Mouse (Mus musculus) C2C12 (cell line): Measurements from ENCODE around the gene Slc19a1. TPM values are rescaled to one million over a fixed set of nuclear protein-coding genes. Genes with fewer than 3 reads are reported as not detected.

ENCODE experiments used
- H3K27me3 ChIP-seq: one replicate; pipeline ENCODE4 v1.6.1; 2011; ENCODE audit not compliant: control insufficient read depth, insufficient read depth, insufficient read length
- H3K36me3 ChIP-seq: one replicate; pipeline ENCODE4 v1.6.1; 2011; ENCODE audit not compliant: control insufficient read depth, insufficient read depth
- H3K4me3 ChIP-seq: one replicate; pipeline ENCODE4 v1.5.1; 2011; ENCODE audit warnings: mild to moderate bottlenecking, control low read depth; ENCODE audit not compliant: poor library complexity, insufficient read depth, severe bottlenecking
- H3K79me2 ChIP-seq: one replicate; pipeline ENCODE4 v1.6.1; 2011; ENCODE audit not compliant: control insufficient read depth, insufficient read depth
- H3K79me3 ChIP-seq: one replicate; pipeline ENCODE4 v1.6.1; 2011; ENCODE audit warnings: low read depth, control low read depth
- H3ac ChIP-seq: one replicate; pipeline ENCODE3; 2011; ENCODE audit warnings: low read depth; ENCODE audit not compliant: control insufficient read depth, insufficient read length
- CEBPB ChIP-seq: IDR thresholded peaks from one replicate; pipeline ENCODE4 v1.6.1; 2011; ENCODE audit warnings: low read depth, mild to moderate bottlenecking, control low read depth, moderate library complexity
- CTCF ChIP-seq: IDR thresholded peaks from one replicate; pipeline ENCODE4 v1.5.1; 2011; ENCODE audit not compliant: control insufficient read depth, insufficient read depth, insufficient read length
- FOSL1 ChIP-seq: IDR thresholded peaks from one replicate; pipeline ENCODE4 v1.8.0; 2011; ENCODE audit warnings: mild to moderate bottlenecking, low read length; ENCODE audit not compliant: poor library complexity, insufficient read depth, severe bottlenecking
- MAX ChIP-seq: IDR thresholded peaks from one replicate; pipeline ENCODE4 v1.6.1; 2011; ENCODE audit warnings: mild to moderate bottlenecking, control low read depth
- MYOD1 ChIP-seq: IDR thresholded peaks from one replicate; pipeline ENCODE4 v1.6.1; 2011; ENCODE audit warnings: low read depth; ENCODE audit not compliant: control insufficient read depth, insufficient read length
- MYOG ChIP-seq: IDR thresholded peaks from one replicate; pipeline ENCODE4 v1.6.1; 2011; ENCODE audit not compliant: control insufficient read depth, insufficient read length; ENCODE audit errors: extremely low read depth
- USF1 ChIP-seq: IDR thresholded peaks from one replicate; pipeline ENCODE4 v1.6.1; 2011; ENCODE audit warnings: low read depth, mild to moderate bottlenecking, control low read depth, moderate library complexity
- polyA plus RNA-seq: library from polyadenylated mRNA; unstranded; fragments of >200 nt; fragmentation: generic; extraction: Trizol; gene quantifications from one replicate; pipeline ENCODE4 v1.2.1, GENCODE M21; 2012; ENCODE audit warnings: missing spikeins

Gene Slc19a1
- polyA plus RNA-seq, 1 experiment = 45.1 TPM

GRCm38 (mm10) chr10:77007433-77008108, 24.5 kb upstream of the Slc19a1 start:
- no peak for TF ChIP-seq MAX
- no peak for TF ChIP-seq FOSL1
- TF ChIP-seq USF1 = no peak
- no peak for TF ChIP-seq MYOG
- no peak for TF ChIP-seq CEBPB
- TF ChIP-seq CTCF = no peak
- TF ChIP-seq MYOD1 = no peak
- H3ac ChIP-seq = no peak overlapping the region
- no peaks in the 10 kb centered on the region for H3K79me2 ChIP-seq
- no peak overlapping the region for H3K4me3 ChIP-seq
- no peaks in the 10 kb centered on the region for H3K27me3 ChIP-seq
- H3K36me3 ChIP-seq = no peaks in the 10 kb centered on the region
- H3K79me3 ChIP-seq = no peaks in the 10 kb centered on the region

GRCm38 (mm10) chr10:77008109-77008561, 23.9 kb upstream of the Slc19a1 start:
- TF ChIP-seq FOSL1 (no peak), MYOD1 (no peak), MAX (no peak), CTCF (no peak), USF1 (no peak), CEBPB (no peak)
- Histone ChIP-seq H3K4me3 (no peak overlapping the region), H3K36me3 (no peaks in the 10 kb centered on the region), H3K79me3 (no peaks in the 10 kb centered on the region), H3ac (no peak overlapping the region), H3K27me3 (no peaks in the 10 kb centered on the region), H3K79me2 (no peaks in the 10 kb centered on the region)

DNA sequence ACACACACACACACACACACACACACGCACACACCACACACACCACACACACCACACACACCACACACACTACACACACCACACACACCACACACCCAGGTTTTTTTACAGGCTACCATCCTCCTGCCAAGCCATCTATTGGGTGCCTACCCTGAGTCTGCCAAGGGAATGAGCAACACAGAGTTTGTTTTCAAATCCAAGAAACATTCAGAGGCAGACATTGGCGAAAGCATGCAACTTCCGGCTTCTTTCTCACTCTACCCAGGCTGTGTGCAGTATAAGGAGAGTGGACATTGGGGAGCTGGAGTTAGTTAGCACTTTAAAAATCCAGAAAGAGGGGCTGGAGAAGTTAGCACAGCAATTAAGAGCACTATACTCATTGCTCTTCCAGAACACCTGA, 23.3 kb upstream of the Slc19a1 start:
- no peak overlapping the region for H3ac ChIP-seq
- H3K79me2 ChIP-seq = no peaks in the 10 kb centered on the region
- no peaks in the 10 kb centered on the region for H3K27me3 ChIP-seq
- no peak overlapping the region for H3K4me3 ChIP-seq
- no peaks in the 10 kb centered on the region for H3K79me3 ChIP-seq
- no peaks in the 10 kb centered on the region for H3K36me3 ChIP-seq
- no peak for TF ChIP-seq MYOD1
- TF ChIP-seq MYOG = no peak
- no peak for TF ChIP-seq MAX
- TF ChIP-seq USF1 = no peak

DNA sequence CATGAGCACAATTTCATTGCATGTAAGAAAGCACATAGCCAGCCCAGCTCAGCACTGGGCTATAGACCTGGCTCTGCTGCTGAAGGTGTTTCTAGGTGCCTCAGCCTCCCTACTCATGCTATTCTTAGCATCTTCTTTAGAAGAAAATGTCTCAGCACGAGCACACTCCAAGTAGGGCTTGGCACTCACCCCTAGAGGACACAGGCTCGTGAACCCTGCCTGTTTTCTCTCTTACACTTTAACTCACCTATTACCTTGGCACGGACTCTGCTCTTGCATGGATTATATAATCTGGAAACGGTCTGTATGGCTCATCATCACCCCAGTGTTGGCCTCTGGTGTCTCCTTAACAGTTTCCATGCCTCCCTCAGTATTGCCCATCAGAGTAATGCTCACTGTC, 20.4 kb upstream of the Slc19a1 start:
- Histone ChIP-seq H3K4me3 (no peak overlapping the region), H3K79me3 (no peaks in the 10 kb centered on the region), H3ac (no peak overlapping the region), H3K79me2 (no peaks in the 10 kb centered on the region), H3K27me3 (no peaks in the 10 kb centered on the region), H3K36me3 (no peaks in the 10 kb centered on the region)
- TF ChIP-seq CEBPB = no peak
- TF ChIP-seq USF1 = no peak
- no peak for TF ChIP-seq FOSL1

- Histone ChIP-seq H3K4me3 (no peak overlapping the region), H3ac (no peak overlapping the region), H3K27me3 (no peaks in the 10 kb centered on the region), H3K36me3 (no peaks in the 10 kb centered on the region), H3K79me3 (no peaks in the 10 kb centered on the region), H3K79me2 (no peaks in the 10 kb centered on the region)
- TF ChIP-seq MYOD1 (no peak), USF1 (no peak), CTCF (no peak), CEBPB (peak; percentile 56), MYOG (no peak), FOSL1 (no peak), MAX (no peak)
Measured at GRCm38 (mm10) chr10:77016080-77016479, 16.0 kb upstream of the Slc19a1 start.

DNA sequence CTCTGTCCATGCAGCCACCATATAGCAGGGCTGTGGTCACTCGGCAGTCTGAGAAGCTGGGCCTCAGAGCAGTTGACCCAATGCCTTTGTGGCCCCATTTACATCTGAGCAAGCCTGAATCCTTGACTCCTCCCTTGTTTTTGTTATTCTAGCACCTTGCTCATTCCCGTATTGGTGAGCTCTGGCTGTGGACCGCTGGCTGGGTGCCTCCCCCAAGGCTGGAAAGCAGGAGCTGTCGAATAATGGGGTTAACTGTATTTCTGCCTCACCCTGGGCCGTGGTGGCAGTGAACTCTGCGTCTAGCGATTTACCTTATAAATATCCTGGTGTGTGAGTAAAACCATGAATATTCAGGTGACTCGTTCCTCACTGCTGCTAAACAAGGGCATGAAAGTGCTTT, 15.5 kb upstream of the Slc19a1 start:
- Histone ChIP-seq H3ac (no peak overlapping the region), H3K27me3 (no peaks in the 10 kb centered on the region), H3K79me2 (no peaks in the 10 kb centered on the region), H3K4me3 (no peak overlapping the region), H3K79me3 (no peaks in the 10 kb centered on the region), H3K36me3 (no peaks in the 10 kb centered on the region)
- TF ChIP-seq CTCF = no peak
- TF ChIP-seq MYOD1 = no peak
- TF ChIP-seq MYOG = no peak
- TF ChIP-seq FOSL1 = no peak
- no peak for TF ChIP-seq USF1
- TF ChIP-seq CEBPB = no peak
- no peak for TF ChIP-seq MAX
